Mouse (Mus musculus): ENCODE measurements around the gene Olfr1. TPM values are rescaled to one million over a fixed set of nuclear protein-coding genes. Genes with fewer than 3 reads are reported as not detected.

Gene Olfr1
- polyA plus RNA-seq (2012), result 0.01 TPM in 1 of 2 replicates, not detected in the other

DNA sequence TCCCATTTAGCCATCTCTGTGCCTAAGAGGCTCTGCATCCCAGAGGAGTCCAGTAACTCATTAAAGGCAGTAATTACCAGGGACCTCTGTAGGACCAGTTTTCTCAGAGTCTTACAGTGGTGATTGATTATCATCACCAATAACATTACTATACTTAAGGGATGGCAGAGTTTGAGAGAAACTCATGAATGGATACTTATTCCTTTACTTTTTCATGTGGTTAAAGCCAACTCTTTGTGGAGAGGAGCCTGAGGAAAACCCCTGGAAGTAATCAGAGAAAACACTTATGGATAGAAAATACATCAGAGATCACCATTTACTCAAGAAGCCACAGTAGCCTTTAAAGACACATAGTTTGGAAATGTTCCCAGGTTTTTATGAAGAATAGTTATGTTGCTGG lies at the start of gene Olfr1:
Gene Olfr1 (minus strand): TSS at position 101 of the 400 bp plus-strand sequence.

DNA sequence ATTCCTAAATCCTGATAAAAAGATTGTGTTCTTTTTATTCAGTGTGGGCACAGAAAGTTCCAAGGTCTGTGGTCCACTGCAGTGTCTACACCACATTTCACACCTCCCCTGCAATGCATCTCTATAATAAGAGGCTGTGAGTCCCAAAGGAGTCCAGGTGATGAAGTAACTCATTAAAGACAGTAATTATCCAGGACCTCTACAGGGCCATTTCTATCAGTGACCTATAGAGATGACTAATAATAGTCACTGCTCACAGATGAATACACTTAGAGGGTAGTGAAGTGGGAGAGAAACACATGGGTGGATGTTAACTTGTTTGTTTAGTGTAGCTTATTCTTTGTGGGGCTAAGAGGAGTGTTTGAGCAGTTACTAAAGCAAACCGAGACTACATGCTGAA lies 29.0 kb upstream of the Olfr1 start, which contains the start of gene Olfr378:
Gene Olfr378 (minus strand): TSS at position 101 of the 400 bp plus-strand sequence.

DNA sequence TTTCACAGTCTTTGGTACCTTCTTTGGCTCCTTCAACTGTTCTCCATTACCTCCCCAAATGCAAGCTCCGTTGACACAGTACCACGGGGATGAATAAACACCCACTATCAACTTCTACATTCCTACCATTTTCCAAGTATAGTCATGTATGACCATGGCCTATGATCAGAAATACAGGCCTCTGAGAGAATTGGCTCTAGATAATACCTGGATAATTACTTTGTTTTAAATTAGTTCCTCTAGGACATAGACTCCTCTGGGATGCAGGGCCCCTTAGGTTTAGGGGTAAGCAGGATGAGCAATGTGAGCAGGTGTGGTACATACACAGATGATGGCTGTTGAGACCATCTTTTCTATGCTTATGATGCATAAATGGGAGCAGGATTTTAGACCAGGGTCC lies 28.5 kb downstream of the Olfr1 start, which contains the start of gene Olfr376:
Gene Olfr376 (plus strand): TSS at position 301 of the 400 bp plus-strand sequence.

DNA sequence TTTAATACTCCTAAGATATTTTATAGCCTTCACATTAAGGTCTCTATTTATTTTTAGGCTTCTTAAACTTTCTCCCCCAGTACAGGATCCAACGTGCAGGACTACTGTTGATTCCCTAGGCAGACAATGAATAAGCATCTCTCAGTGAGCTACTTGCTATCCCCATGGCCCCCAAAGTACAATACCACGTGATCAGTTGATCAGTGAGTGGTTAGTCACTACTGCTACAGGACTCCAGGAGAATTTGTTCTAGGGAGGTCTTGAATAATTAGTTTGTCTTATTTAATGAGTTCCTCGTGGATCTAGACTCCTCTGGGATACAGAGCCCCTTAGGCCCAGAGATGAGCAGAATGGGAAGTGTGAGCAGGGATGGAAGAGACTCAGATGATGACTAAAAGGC lies 48.9 kb downstream of the Olfr1 start, which contains the start of gene Olfr20:
Gene Olfr20 (plus strand): TSS at position 301 of the 400 bp plus-strand sequence.

Other genes starting within 250 kb of the Olfr1 start
- not detected in 2 replicates for gene P2rx5, start 239.2 kb downstream of the Olfr1 start, polyA plus RNA-seq (2012)
- 156 and 168 TPM in 2 replicates for gene Emc6, start 222.6 kb downstream of the Olfr1 start, polyA plus RNA-seq (2012)
- gene Tax1bp3, start 222.5 kb downstream of the Olfr1 start, polyA plus RNA-seq (2012), result 6.4 and 8.2 TPM in 2 replicates
- gene Ctns, start 200.6 kb downstream of the Olfr1 start, polyA plus RNA-seq (2012), result 5.6 and 6.5 TPM in 2 replicates
- 1.2 and 1.3 TPM in 2 replicates for gene Shpk, start 200.2 kb downstream of the Olfr1 start, polyA plus RNA-seq (2012)
- not detected in 2 replicates for gene Trpv1, start 165.3 kb downstream of the Olfr1 start, polyA plus RNA-seq (2012)
- gene Trpv3, start 132.2 kb downstream of the Olfr1 start, polyA plus RNA-seq (2012), result not detected in 2 replicates
- gene Aspa, start 70.0 kb downstream of the Olfr1 start, polyA plus RNA-seq (2012), result 0.01 TPM in 1 of 2 replicates, not detected in the other
- not detected in 2 replicates for gene Gm49340, start 69.9 kb downstream of the Olfr1 start, polyA plus RNA-seq (2012)
- gene Spata22, start 69.9 kb downstream of the Olfr1 start, polyA plus RNA-seq (2012), result not detected in 2 replicates
- not detected in 2 replicates for gene Olfr20, start 48.8 kb downstream of the Olfr1 start, polyA plus RNA-seq (2012)
- gene Olfr376, start 28.4 kb downstream of the Olfr1 start, polyA plus RNA-seq (2012), result not detected in 2 replicates
- gene Olfr378, start 28.9 kb upstream of the Olfr1 start, polyA plus RNA-seq (2012), result not detected in 2 replicates
- gene Olfr380, start 57.9 kb upstream of the Olfr1 start, polyA plus RNA-seq (2012), result not detected in 2 replicates
- not detected in 2 replicates for gene Olfr381, start 92.0 kb upstream of the Olfr1 start, polyA plus RNA-seq (2012)
- not detected in 2 replicates for gene Olfr382, start 117.6 kb upstream of the Olfr1 start, polyA plus RNA-seq (2012)
- not detected in 2 replicates for gene Olfr385, start 193.4 kb upstream of the Olfr1 start, polyA plus RNA-seq (2012)
- not detected in 2 replicates for gene Olfr384, start 199.0 kb upstream of the Olfr1 start, polyA plus RNA-seq (2012)